Mouse (Mus musculus): ENCODE measurements around the gene Flt1.

The Flt1 gene

GRCm38 (mm10) chr5:147725831-147726700 is at the start of gene Flt1:
Gene Flt1, minus strand, starts transcription at chr5:147726011.
- peak; percentile 72 for DNase-seq

- no peak for DNase-seq
Measured at GRCm38 (mm10) chr5:147775222-147775621, 49.4 kb upstream of the Flt1 start.

- no peak for DNase-seq
Measured at GRCm38 (mm10) chr5:147769918-147770317, 44.1 kb upstream of the Flt1 start.

- DNase-seq = no peak
Measured at GRCm38 (mm10) chr5:147764061-147764460, 38.2 kb upstream of the Flt1 start.

- no peak for DNase-seq
Measured at GRCm38 (mm10) chr5:147761984-147762383, 36.2 kb upstream of the Flt1 start.

- DNase-seq = no peak
Measured at GRCm38 (mm10) chr5:147761275-147761674, 35.5 kb upstream of the Flt1 start.

GRCm38 (mm10) chr5:147758640-147759319 is 33.0 kb upstream of the Flt1 start:
- DNase-seq = no peak

GRCm38 (mm10) chr5:147757832-147758587 is 32.2 kb upstream of the Flt1 start:
- DNase-seq = peak; percentile 38

- DNase-seq = peak; percentile 74
Measured at GRCm38 (mm10) chr5:147752914-147753341, 27.1 kb upstream of the Flt1 start.

GRCm38 (mm10) chr5:147751673-147752130 is 25.9 kb upstream of the Flt1 start:
- peak; percentile 82 for DNase-seq

GRCm38 (mm10) chr5:147749972-147750371 is 24.2 kb upstream of the Flt1 start:
- DNase-seq = no peak

GRCm38 (mm10) chr5:147748081-147748581 is 22.3 kb upstream of the Flt1 start:
- peak; percentile 41 for DNase-seq

GRCm38 (mm10) chr5:147744900-147745653 is 19.3 kb upstream of the Flt1 start:
- DNase-seq = no peak

GRCm38 (mm10) chr5:147742468-147743111 is 16.8 kb upstream of the Flt1 start:
- DNase-seq = no peak

- DNase-seq = no peak
Measured at GRCm38 (mm10) chr5:147736766-147737280, 11.0 kb upstream of the Flt1 start.

GRCm38 (mm10) chr5:147733682-147734081 is 7.9 kb upstream of the Flt1 start:
- DNase-seq = no peak

GRCm38 (mm10) chr5:147732926-147733325 is 7.1 kb upstream of the Flt1 start:
- DNase-seq = peak; percentile 11

- no peak for DNase-seq
Measured at GRCm38 (mm10) chr5:147727481-147727880, 1.7 kb upstream of the Flt1 start.

- DNase-seq = peak; percentile 9
Measured at GRCm38 (mm10) chr5:147726701-147727393, 1.0 kb upstream of the Flt1 start.

GRCm38 (mm10) chr5:147724945-147725830 is 623 bp downstream of the Flt1 start:
- no peak for DNase-seq
